Mouse (Mus musculus) heart, postnatal 0 days (tissue): ENCODE measurements at regions not wholly inside any gene's neighbourhood (a gene's known extent, or its start where the extent isn't known, plus 50 kb on each side); places are given as distances from the start of the nearest gene placed in this dataset.

ENCODE experiments used
- CTCF ChIP-seq: IDR thresholded peaks from 2 replicates; pipeline ENCODE4 v1.5.1; 2016; ENCODE audit warnings: antibody characterized with exemption, control low read depth, low read depth
- EP300 ChIP-seq: IDR thresholded peaks from 2 replicates; pipeline ENCODE4 v1.6.1; 2016; ENCODE audit warnings: antibody characterized with exemption, low read depth

DNA sequence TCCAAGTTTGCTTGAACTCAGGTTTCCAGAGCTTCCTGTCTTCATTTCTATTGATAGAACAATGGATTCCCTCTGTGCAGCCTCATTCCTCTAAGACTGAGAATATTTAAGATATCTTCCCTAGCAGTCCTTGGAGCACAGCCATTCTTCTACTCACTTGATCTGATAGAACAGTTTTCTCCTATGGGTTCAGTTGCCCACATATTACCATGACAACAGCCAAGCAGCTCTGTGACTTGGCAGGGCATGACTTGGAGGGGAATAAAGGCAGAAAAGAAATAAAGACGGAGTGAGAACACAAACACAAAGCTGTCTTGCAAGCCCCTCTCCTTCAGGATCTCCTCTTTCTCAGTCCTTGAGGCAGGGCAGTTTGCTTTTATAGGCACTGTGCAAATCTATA, 87.6 kb upstream of the Tom1l1 start:
- no peak for TF ChIP-seq CTCF
- no peak for TF ChIP-seq EP300
